Mouse (Mus musculus) spleen, adult 2 months (tissue): ENCODE measurements around the gene Apol7b.
"Not testable (repeated sequence)": the region's sequence is repeated elsewhere in the genome, so short reads cannot be mapped to it uniquely, and the experiment has no call there.

Experiments
- CTCF ChIP-seq: fragments of 200-500 bp; IDR thresholded peaks from 2 replicates; pipeline ENCODE4 v1.5.1; 2011; ENCODE audit warnings: mild to moderate bottlenecking, inconsistent platforms; ENCODE audit not compliant: insufficient read depth, insufficient read length, insufficient replicate concordance; ENCODE audit errors: extremely low read depth
- POLR2A ChIP-seq: fragments of 200-500 bp; IDR thresholded peaks from 2 replicates; pipeline ENCODE4 v1.6.1; 2011; ENCODE audit warnings: low read depth, low read length, inconsistent platforms

DNA sequence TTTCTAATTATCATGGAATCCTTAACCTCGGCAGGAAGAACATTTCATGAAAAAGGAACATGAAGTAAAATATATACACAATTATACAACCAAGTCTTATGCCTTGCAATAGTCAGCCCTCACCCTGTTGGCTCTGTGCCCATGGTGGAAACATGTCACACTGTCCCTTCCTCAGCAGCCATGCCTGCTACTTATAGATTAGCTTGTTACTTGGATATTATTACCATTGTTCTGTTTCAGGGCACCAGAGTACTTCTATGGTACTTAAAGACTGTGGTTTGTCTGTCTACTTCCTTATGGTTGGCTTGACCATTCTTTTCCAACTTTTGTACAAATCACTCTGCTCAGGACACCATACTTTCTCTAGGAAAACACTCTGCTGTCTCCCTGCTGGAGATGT lies 45.9 kb upstream of the Apol7b start:
- TF ChIP-seq CTCF, POLR2A: not testable (repeated sequence)
